Mouse (Mus musculus) embryo, embryonic 10 days (tissue): ENCODE results near the gene Wbp11.
"Not testable (repeated sequence)": the region's sequence is repeated elsewhere in the genome, so short reads cannot be mapped to it uniquely, and the experiment has no call there.

ENCODE experiments used
- DNase-seq: peaks from one replicate; pipeline ENCODE4 v3.0.0-alpha.2; 2015; ENCODE audit warnings: low spot score

The Wbp11 gene

DNA sequence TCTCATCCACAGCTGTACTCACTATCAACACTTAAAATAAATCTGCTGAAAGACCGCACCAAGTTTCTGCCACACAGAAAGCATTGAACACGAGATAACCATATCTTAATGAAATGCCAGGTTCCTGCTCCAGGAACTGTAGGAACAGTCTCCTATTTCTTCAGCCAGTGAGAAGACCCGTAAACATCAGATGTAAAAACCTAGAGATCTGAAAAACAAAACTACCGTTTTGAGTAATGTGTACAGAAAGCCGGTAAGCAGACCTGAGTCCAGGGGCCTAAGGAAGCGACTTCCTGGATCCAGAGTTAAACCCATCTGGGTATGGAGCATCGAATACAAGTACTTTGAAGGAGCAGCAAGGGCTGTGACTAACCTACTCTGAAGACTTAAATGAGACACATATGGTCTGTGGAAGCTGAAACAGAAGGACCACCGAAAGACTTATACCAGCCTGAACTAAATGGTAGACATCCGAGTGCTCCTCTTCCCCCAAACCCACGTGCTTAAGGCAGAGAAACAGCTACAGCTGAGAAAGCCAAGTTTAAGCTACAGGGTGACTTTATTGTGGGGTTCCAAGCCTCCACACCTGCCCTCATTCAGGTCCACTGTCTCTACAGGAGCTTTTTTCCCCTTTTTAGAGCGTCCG lies 24.8 kb downstream of the Wbp11 start:
- DNase-seq, result no peak

DNA sequence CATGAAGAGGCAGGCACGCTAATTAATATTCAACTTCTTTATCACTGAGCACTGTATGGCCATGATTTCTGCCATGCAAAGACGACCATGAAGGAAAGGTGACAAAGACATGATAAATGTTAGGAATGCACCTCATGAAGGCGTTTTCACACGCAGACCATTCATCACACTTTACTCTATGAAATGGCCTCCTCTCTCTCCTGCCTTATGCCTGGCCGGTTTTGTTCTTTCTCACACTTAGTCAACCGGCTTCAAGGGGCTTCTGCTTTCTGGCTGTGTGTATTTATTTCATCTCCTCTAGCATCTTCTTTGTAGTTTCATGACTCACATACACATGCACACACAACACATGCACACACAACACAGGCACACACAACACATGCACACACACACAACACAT lies 26.8 kb downstream of the Wbp11 start:
- no peak for DNase-seq

DNA sequence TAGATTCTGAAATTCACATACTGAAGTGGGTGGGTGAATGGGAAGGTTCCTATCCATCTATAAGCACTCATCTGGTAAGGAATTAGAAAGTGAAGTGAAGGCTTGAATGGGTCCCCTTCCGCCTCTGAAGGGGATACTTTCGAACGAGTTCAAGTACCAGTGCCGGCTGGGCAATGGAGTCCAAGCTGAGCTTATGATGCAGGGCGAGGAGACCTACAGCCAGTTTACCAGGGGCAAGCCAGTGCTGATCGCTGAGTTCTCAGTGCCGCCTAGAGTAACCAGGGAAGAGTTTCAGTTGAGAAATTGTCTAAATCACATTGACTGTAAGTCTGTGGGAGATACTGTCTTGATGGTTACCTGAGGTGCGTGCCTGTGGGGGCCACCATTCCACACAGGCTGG lies 27.3 kb downstream of the Wbp11 start:
- no peak for DNase-seq

DNA sequence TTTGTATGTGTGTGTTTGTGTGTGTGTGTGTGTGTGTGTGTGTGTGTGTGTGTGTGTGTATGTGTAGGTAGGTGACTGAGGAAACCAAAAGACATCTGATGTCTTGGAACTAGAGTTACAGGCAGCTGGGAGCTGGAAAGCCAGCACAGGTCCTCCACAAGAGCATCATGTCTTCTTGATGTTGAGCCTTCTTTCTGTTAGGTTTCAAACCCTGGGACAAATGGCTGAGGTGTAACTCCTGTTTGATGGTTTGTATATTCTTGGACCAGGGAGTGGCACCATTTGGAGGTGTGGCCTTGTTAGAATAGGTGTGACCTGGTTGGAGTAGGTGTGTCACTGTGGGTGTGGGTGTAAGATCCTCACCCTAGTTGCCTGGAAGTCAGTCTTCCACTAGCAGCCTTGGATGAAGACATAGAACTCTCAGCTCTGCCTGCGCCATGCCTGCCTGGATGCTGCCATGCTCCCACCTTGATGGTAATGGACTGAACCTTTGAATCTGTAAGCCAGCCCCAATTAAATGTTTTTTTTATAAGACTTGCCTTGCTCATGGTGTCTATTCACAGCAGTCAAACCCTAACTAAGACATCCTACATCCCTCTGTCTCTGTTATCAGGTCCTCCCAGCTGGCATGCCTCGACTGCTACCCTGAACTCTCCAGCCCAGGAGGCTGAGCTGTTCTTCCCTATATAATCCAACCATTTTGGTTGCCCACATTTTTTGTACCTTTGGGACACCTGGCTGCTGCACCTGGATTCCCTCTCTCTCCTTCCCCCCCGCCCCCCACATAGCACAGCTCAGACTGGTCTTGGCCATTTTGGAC lies 29.9 kb downstream of the Wbp11 start:
- not testable (repeated sequence) for DNase-seq

DNA sequence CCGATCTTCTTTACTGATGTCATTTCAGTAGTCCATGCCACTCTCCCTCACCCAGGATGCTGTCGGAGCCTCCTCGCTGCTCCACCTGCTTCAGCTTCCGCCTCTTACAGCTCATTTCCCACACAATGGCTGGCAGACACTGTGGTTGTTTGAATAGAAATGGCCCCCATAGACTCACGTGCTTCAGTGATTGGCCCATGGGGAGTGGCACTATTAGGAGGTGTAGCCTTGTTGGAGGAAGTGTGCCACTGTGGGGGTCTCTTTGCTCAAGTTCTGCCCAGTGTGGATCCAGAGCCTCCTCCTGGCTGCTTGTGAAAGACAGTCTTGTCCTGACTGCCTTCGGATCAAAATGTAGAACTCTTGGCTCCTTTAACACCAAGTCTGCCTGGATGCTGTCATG lies 32.2 kb downstream of the Wbp11 start:
- no peak for DNase-seq

DNA sequence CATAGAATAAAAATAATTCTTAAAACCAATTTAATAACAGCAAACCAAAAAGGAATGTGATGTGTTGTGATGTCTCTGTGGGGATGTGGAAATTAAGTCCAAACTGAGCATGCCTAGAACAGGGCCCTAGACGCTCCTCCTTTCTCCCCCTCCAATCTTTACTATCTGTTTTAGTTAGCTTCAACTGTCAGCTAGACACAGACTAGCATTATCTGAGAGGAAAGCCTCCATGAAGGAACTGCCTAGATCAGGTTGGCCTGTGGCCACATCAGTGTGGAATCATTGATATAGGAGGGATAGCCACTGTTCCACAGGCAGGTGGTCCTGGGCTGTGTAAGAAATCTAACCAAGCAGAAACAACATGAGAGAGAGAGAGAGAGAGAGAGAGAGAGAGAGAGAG lies 32.9 kb downstream of the Wbp11 start:
- DNase-seq, result no peak

DNA sequence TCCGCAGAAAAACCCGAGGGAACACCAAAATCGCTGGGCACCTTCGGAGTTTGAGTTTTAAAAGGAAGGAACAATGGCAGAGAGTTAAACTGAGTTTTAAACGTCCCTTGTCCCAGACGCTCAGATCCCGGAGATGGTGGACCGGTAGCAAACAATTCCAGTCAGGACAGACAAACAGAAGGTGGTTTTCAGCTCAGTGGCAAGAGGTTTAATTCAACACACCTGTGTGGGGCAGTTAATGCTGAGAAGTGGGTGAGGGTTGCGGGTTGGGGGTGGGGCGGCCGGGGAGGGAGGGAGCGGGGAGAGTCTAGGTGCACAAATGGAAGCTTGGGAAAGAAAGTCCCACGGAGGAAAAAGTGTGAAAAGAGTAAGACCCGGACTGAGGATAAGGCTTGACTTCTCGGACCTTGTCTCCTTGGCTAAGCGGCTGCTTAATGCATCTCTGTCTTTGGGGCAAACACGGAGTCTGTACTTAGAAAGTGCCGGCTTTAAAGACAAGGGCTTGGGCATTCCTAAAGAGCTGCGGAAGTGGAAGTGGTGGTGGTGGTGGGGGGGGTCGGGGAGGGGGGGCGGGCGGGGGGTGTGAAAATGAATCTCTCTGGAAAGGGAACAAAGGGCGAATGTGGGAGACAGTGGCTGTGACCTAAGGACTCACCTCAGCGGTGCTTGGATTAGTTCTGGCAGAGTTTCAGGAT lies 34.1 kb downstream of the Wbp11 start:
- peak; percentile 27 for DNase-seq

DNA sequence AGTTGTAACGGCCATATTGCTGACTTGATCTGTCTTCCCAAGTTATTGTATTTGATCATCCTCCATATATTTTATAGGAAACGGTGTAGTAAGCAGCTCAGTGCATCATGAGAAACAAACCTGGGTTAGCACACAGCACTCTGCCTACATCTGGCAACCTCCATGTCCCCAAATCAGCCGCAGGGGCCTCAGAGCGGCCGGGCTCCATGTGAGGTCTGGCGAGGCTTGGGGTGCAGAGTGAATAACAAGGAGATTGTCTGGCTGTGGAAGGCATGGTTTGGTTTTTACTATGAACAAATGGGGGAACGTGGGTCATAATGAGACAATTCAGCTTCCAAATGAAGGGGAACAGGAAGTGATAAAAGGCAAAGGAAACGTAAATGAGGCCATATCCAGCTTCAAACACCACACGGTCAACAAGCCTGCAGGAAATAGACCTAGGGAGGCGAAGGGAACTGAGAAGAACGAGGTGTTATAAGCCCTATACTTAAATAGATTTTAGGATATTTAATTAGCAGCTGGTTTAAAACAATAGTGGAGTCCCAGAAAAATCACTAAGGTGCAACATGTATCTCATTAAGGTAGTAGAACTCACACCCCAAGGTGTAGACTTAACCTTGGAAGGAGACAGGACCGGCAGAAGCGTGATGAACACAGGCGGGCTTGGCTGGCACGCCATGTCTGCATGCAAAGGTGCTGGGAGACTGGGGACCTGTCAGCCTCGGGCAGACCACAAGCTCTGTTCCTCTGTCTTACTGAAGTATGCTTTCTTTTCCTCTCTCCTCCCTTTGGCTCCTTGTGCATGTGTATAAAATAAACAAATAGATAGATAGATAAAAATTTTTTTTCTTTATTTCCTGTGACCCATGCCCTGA lies 34.9 kb downstream of the Wbp11 start:
- peak; percentile 27 for DNase-seq

DNA sequence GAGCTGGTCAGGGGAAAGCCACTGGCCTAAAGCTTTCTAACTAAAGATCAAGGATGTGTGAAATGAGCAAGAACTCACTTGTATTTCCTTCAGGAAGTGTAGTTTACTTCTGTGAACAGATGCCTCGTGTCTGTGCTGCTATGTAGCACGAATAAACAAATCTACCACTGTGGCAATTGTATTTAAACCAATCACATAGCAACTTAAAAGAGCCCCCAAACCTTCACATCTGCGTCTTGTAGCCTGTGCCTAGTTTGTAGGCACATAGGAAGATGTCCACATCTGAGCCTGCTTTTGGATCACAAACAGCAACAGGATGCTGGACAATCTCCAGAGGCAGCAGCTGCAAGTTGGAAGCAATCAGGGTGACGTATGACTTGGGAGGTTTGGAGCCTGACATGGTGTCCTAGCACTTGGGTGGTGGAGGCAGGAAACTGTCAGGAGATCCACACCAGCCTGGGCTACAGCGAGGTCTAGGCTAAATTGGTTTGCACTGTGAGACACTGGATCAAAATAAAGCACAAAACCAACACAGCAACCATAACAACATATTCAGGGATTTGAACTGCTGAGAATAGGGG lies 38.6 kb downstream of the Wbp11 start:
- DNase-seq, result no peak

DNA sequence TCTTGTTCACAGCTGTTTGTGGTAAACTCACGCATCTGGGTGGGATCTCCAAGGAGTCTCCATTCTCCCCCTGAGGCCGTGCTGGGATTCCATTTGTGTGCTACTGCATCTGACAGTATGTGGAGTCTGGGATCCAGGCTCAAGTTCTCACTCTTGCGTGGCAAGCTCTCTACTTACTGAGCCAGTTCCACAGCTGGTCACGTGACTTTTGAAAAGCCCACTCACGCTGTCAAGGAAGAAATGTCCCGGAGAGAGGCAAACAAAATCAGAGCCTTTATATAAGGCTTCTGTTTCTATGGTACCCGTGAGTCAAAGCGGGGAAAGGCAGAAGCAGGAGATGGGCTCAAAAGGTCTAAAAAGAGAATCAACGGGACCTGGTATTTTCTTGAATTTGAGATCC lies 45.3 kb downstream of the Wbp11 start:
- no peak for DNase-seq

DNA sequence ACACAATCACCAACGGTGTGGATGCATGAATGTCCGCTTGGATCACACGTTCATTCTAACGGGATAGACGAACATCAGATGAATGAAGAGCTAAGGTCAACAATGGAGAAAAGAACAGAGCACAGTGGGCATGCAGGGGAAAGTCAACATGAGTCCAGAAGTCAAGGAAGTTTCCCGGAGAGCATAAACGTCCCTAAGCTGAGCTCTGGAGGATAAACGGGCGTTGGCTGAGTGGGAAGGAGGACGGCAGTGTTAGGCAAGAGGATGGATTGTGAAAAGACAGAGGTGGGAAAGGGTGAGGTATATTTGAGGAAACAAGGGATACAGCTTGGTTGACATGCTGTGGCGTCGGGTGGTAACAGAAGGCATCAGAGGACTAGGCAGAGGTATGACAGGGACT lies 45.9 kb downstream of the Wbp11 start:
- DNase-seq, result no peak

DNA sequence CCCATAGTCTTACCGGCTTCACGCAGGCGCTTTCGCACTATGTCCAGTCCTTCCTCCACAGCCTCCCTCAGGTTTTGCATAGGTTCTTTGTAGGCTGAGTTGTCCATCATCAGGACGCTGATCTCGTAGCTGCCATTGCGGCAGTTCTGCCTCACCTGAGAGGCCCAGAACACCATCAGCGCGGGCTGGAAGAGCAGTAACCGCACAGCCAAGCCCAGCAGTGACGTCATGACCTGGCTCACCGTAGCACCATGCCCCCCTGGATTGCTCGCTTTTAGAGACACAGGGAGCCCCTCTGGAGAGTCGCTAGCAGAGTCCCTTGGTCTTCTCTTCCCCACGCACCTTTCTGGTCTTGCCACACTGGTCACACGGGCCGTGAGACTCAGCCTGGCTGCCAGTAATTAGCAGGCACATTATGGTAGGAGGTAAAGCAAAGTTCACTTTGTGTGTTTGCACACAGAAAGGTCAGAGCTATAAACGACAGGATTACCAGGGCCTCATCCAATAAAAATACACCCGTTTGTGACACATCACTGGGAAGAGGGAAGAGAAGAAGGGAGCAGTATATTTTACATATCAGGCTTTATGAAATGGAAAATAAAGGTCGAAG lies 46.6 kb downstream of the Wbp11 start, which contains the start of gene Gucy2c:
Gene Gucy2c (minus strand): TSS at position 389 of the 610 bp plus-strand sequence.
- DNase-seq, result no peak

DNA sequence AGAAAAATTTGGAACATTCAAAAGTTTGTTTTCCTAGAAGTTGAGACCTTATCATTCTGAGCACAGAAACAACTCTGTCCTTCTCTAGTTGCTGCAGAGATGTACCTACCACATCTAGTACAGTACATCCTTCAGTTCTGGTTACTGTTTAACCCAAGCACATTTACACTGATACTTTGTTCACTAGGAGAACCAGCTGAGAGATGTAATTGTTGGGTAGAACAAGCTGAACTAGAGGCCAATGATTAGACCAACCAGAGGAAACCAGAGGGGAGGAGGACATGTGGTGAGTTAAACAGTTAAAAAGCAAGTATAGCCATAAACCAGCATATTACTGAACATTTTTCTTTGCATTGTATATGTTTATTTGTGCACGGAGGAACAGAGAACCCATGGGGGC lies 51.6 kb downstream of the Wbp11 start:
- no peak for DNase-seq

DNA sequence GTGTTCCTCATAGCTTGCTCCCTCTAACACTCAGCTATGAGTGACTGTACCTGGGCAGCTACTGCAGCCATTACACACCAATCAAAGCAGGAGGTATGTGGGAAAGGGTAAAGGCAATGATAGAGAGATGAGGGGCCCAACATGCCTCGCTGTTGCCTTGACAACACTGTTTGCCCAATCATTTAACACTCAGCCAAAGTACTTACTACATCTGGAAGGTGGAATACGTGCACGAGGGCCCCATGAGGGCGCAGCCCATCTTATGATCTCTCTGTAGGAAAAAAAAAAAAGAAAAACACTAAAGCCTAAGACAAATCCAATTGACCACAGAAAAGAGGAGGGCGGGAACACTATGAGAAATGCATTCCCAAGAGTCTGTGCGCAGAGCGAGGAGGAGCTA lies 58.2 kb downstream of the Wbp11 start:
- DNase-seq, result no peak

DNA sequence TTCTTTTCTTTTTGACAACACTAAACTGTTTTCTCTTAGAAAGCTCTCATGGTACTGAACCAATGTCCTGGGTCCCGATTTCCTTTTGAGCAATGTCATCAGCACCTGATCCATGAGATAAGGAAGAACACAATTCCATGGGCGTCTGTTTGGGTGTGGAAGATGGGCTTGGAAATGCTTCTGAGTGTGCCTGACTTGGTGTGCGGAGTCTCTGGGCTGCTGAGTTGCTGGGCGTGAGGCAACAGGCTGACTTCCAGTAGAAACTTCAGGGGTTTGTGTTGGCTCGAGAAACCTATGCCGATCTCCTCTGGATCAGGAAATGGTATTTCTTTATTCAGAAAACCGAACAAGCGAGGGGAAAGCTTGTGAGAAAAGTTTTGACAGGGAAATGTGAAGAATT lies 58.9 kb downstream of the Wbp11 start:
- no peak for DNase-seq

DNA sequence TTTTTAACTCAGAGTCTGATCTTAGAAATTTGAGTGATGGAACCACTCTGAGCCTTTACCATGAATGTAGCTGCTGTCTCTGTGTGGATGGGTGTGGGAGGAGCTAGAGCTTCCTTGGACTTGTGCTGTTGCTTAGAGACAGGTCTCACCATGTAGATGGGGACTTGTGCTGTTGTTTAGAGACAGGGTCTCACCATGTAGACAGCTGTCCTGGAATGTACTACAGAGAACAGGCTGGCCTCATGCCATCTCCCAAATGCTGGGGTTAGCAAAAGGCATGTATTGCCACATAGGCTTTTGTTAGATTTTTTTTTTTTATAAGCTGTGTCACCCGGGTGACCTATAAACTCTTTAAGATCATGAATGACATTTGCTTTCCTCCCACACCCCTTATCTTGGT lies 64.1 kb downstream of the Wbp11 start:
- DNase-seq, result no peak
